Mouse (Mus musculus): Measurements from ENCODE around the gene Fam187a. TPM values are rescaled to one million over a fixed set of nuclear protein-coding genes. Genes with fewer than 3 reads are reported as not detected.
A peak's percentile ranks its signal among the peaks of the same experiment; 100 is the strongest.

Fam187a gene
- polyA plus RNA-seq, 1 experiment from 2014 or later: not detected

- no peak overlapping the region for H3K9ac ChIP-seq (ENCODE audit: low read length)
- 91% methylated on average over 5 of the region's 5 CpGs for WGBS
- ATAC-seq (replicated peaks; ENCODE audit: low FRiP score) (no peak), DNase-seq (ENCODE audit: low spot score) (no peak)
- H3K4me3 ChIP-seq (ENCODE audit: low read depth, low read length): no peak overlapping the region
- H3K27ac ChIP-seq (ENCODE audit: low read depth, low read length): no peak overlapping the region
- H3K4me1 ChIP-seq (replicated peaks; ENCODE audit: control insufficient read depth, insufficient read depth, low read length): no peaks in the 10 kb centered on the region
- H3K4me2 ChIP-seq (ENCODE audit: low read depth, low read length, severe bottlenecking): no peak overlapping the region
- H3K9me3 ChIP-seq (ENCODE audit: control insufficient read depth, low read length): no peaks in the 10 kb centered on the region
- H3K27me3 ChIP-seq (ENCODE audit: control insufficient read depth, insufficient read depth, low read length): no peaks in the 10 kb centered on the region; the same call in 1 of the 2 replicates
- H3K36me3 ChIP-seq (ENCODE audit: control insufficient read depth, insufficient read depth, low read length): no peaks in the 10 kb centered on the region
Measured at GRCm38 (mm10) chr11:102887433-102887832, 2.5 kb downstream of the Fam187a start.

- Histone ChIP-seq H3K4me3 (ENCODE audit: low read depth, low read length) (no peak overlapping the region), H3K27ac (ENCODE audit: low read depth, low read length) (no peak overlapping the region), H3K4me1 (replicated peaks; ENCODE audit: control insufficient read depth, insufficient read depth, low read length) (no peaks in the 10 kb centered on the region; the same call in 1 of the 2 replicates), H3K4me2 (ENCODE audit: low read depth, low read length, severe bottlenecking) (no peak overlapping the region), H3K36me3 (ENCODE audit: control insufficient read depth, insufficient read depth, low read length) (no peaks in the 10 kb centered on the region), H3K9me3 (ENCODE audit: control insufficient read depth, low read length) (no peaks in the 10 kb centered on the region), H3K9ac (ENCODE audit: low read length) (no peak overlapping the region), H3K27me3 (ENCODE audit: control insufficient read depth, insufficient read depth, low read length) (peaks cover 4% of the 10 kb centered on the region; the same call in 1 of the 2 replicates)
- ATAC-seq (replicated peaks; ENCODE audit: low FRiP score) (no peak), DNase-seq (ENCODE audit: low spot score) (no peak)
- WGBS: 73% methylated on average over 3 of the region's 3 CpGs
Measured at GRCm38 (mm10) chr11:102888135-102888534, 3.2 kb downstream of the Fam187a start.

GRCm38 (mm10) chr11:102890096-102890495 is 5.1 kb downstream of the Fam187a start:
- H3K9me3 ChIP-seq (ENCODE audit: control insufficient read depth, low read length): no peaks in the 10 kb centered on the region
- ATAC-seq (replicated peaks; ENCODE audit: low FRiP score): no peak
- no peak overlapping the region for H3K9ac ChIP-seq (ENCODE audit: low read length)
- H3K27ac ChIP-seq (ENCODE audit: low read depth, low read length): no peak overlapping the region
- H3K4me1 ChIP-seq (replicated peaks; ENCODE audit: control insufficient read depth, insufficient read depth, low read length): peaks cover 2% of the 10 kb centered on the region; the same call in 1 of the 2 replicates
- no peak overlapping the region for H3K4me3 ChIP-seq (ENCODE audit: low read depth, low read length)
- H3K36me3 ChIP-seq (ENCODE audit: control insufficient read depth, insufficient read depth, low read length): no peaks in the 10 kb centered on the region
- 69% methylated on average over 5 of the region's 5 CpGs for WGBS
- no peak overlapping the region for H3K4me2 ChIP-seq (ENCODE audit: low read depth, low read length, severe bottlenecking)
- DNase-seq (ENCODE audit: low spot score): no peak
- peaks cover 14% of the 10 kb centered on the region; the same call in 1 of the 2 replicates for H3K27me3 ChIP-seq (ENCODE audit: control insufficient read depth, insufficient read depth, low read length)

- peak; percentile 63; the same call in 1 of the 2 replicates for ATAC-seq (replicated peaks; ENCODE audit: low FRiP score)
- 2% methylated on average over 43 of the region's 43 CpGs for WGBS
- peaks cover 14% of the 10 kb centered on the region; the same call in 1 of the 2 replicates for H3K27me3 ChIP-seq (ENCODE audit: control insufficient read depth, insufficient read depth, low read length)
Measured at GRCm38 (mm10) chr11:102893015-102893651, 8.2 kb downstream of the Fam187a start.

GRCm38 (mm10) chr11:102894716-102895115 is 9.7 kb downstream of the Fam187a start:
- peaks cover 2% of the 10 kb centered on the region; the same call in 1 of the 2 replicates for H3K4me1 ChIP-seq (replicated peaks; ENCODE audit: control insufficient read depth, insufficient read depth, low read length)
- 88% methylated on average over 4 of the region's 4 CpGs for WGBS
- no peaks in the 10 kb centered on the region for H3K36me3 ChIP-seq (ENCODE audit: control insufficient read depth, insufficient read depth, low read length)
- H3K9me3 ChIP-seq (ENCODE audit: control insufficient read depth, low read length): no peaks in the 10 kb centered on the region
- DNase-seq (ENCODE audit: low spot score) (no peak), ATAC-seq (replicated peaks; ENCODE audit: low FRiP score) (no peak)
- peaks cover 14% of the 10 kb centered on the region; the same call in 1 of the 2 replicates for H3K27me3 ChIP-seq (ENCODE audit: control insufficient read depth, insufficient read depth, low read length)
- no peak overlapping the region for H3K4me3 ChIP-seq (ENCODE audit: low read depth, low read length)
- H3K9ac ChIP-seq (ENCODE audit: low read length): no peak overlapping the region
- H3K27ac ChIP-seq (ENCODE audit: low read depth, low read length): no peak overlapping the region
- H3K4me2 ChIP-seq (ENCODE audit: low read depth, low read length, severe bottlenecking): no peak overlapping the region

More at GRCm38 (mm10) chr11:102893015-102893651, 8.2 kb downstream of the Fam187a start:
- Histone ChIP-seq H3K9me3 (ENCODE audit: control insufficient read depth, low read length) (no peaks in the 10 kb centered on the region), H3K9ac (ENCODE audit: low read length) (peak overlapping the region; percentile 52), H3K4me1 (replicated peaks; ENCODE audit: control insufficient read depth, insufficient read depth, low read length) (peaks cover 2% of the 10 kb centered on the region; the same call in 1 of the 2 replicates), H3K36me3 (ENCODE audit: control insufficient read depth, insufficient read depth, low read length) (no peaks in the 10 kb centered on the region), H3K4me3 (ENCODE audit: low read depth, low read length) (peak overlapping the region; percentile 23; the same call in 1 of the 2 replicates), H3K27ac (ENCODE audit: low read depth, low read length) (no peak overlapping the region), H3K4me2 (ENCODE audit: low read depth, low read length, severe bottlenecking) (peak overlapping the region; percentile 52)
- peak; percentile 81 for DNase-seq (ENCODE audit: low spot score)

- WGBS: 89% methylated on average over 9 of the region's 9 CpGs
- no peak for DNase-seq (ENCODE audit: low spot score)
- Histone ChIP-seq H3K4me2 (ENCODE audit: low read depth, low read length, severe bottlenecking) (no peak overlapping the region), H3K4me3 (ENCODE audit: low read depth, low read length) (no peak overlapping the region), H3K27me3 (ENCODE audit: control insufficient read depth, insufficient read depth, low read length) (peaks cover 14% of the 10 kb centered on the region; the same call in 1 of the 2 replicates), H3K9me3 (ENCODE audit: control insufficient read depth, low read length) (no peaks in the 10 kb centered on the region), H3K4me1 (replicated peaks; ENCODE audit: control insufficient read depth, insufficient read depth, low read length) (peaks cover 2% of the 10 kb centered on the region; the same call in 1 of the 2 replicates), H3K36me3 (ENCODE audit: control insufficient read depth, insufficient read depth, low read length) (no peaks in the 10 kb centered on the region), H3K27ac (ENCODE audit: low read depth, low read length) (no peak overlapping the region), H3K9ac (ENCODE audit: low read length) (no peak overlapping the region)
- ATAC-seq (replicated peaks; ENCODE audit: low FRiP score): no peak
Measured at GRCm38 (mm10) chr11:102895779-102896178, 10.8 kb downstream of the Fam187a start.

GRCm38 (mm10) chr11:102896641-102897040 is 11.7 kb downstream of the Fam187a start:
- ATAC-seq (replicated peaks; ENCODE audit: low FRiP score): no peak
- H3K36me3 ChIP-seq (ENCODE audit: control insufficient read depth, insufficient read depth, low read length): no peaks in the 10 kb centered on the region
- 81% methylated on average over 20 of the region's 20 CpGs for WGBS
- H3K4me3 ChIP-seq (ENCODE audit: low read depth, low read length): no peak overlapping the region
- no peak overlapping the region for H3K27ac ChIP-seq (ENCODE audit: low read depth, low read length)
- peaks cover 2% of the 10 kb centered on the region; the same call in 1 of the 2 replicates for H3K4me1 ChIP-seq (replicated peaks; ENCODE audit: control insufficient read depth, insufficient read depth, low read length)
- H3K9ac ChIP-seq (ENCODE audit: low read length): no peak overlapping the region
- no peak for DNase-seq (ENCODE audit: low spot score)
- H3K27me3 ChIP-seq (ENCODE audit: control insufficient read depth, insufficient read depth, low read length): peaks cover 14% of the 10 kb centered on the region; the same call in 1 of the 2 replicates
- H3K4me2 ChIP-seq (ENCODE audit: low read depth, low read length, severe bottlenecking): no peak overlapping the region
- no peaks in the 10 kb centered on the region for H3K9me3 ChIP-seq (ENCODE audit: control insufficient read depth, low read length)

GRCm38 (mm10) chr11:102898408-102898807 is 13.4 kb downstream of the Fam187a start:
- Histone ChIP-seq H3K27ac (ENCODE audit: low read depth, low read length) (no peak overlapping the region), H3K4me1 (replicated peaks; ENCODE audit: control insufficient read depth, insufficient read depth, low read length) (no peaks in the 10 kb centered on the region), H3K27me3 (ENCODE audit: control insufficient read depth, insufficient read depth, low read length) (peaks cover 7% of the 10 kb centered on the region; the same call in 1 of the 2 replicates), H3K36me3 (ENCODE audit: control insufficient read depth, insufficient read depth, low read length) (no peaks in the 10 kb centered on the region), H3K4me3 (ENCODE audit: low read depth, low read length) (no peak overlapping the region), H3K4me2 (ENCODE audit: low read depth, low read length, severe bottlenecking) (no peak overlapping the region), H3K9ac (ENCODE audit: low read length) (no peak overlapping the region), H3K9me3 (ENCODE audit: control insufficient read depth, low read length) (no peaks in the 10 kb centered on the region)
- DNase-seq (ENCODE audit: low spot score) (no peak), ATAC-seq (replicated peaks; ENCODE audit: low FRiP score) (no peak)
- 78% methylated on average over 9 of the region's 9 CpGs for WGBS
